Mouse (Mus musculus) layer of hippocampus, adult 2 months (tissue): Measurements from ENCODE around the gene Btbd9. TPM values are rescaled to one million over a fixed set of nuclear protein-coding genes. Genes with fewer than 3 reads are reported as not detected.

Experiments used
- DNase-seq, 2 experiments: peaks; one replicate each; pipeline ENCODE4 v3.0.0; 2022; ENCODE audit warnings: low spot score in 2 of 2
- H3K27ac ChIP-seq: fragments of 200-600 bp; 2 replicates; pipeline ENCODE4 v1.8.1; 2022
- H3K4me3 ChIP-seq: fragments of 200-600 bp; 2 replicates; pipeline ENCODE4 v1.8.1; 2022; ENCODE audit warnings: mild to moderate bottlenecking
- CTCF ChIP-seq: fragments of 200-600 bp; conservative IDR thresholded peaks from 2 replicates; pipeline ENCODE4 v1.8.1; 2022; ENCODE audit warnings: antibody characterized with exemption, mild to moderate bottlenecking, moderate library complexity
- total RNA-seq, 2 experiments: library from RNA; stranded (reverse); gene quantifications; 2 replicates each; pipeline ENCODE4 v1.2.3; 2021

Gene Btbd9
- total RNA-seq, 2 experiments from 2014 or later, result 168 to 187 TPM

DNA sequence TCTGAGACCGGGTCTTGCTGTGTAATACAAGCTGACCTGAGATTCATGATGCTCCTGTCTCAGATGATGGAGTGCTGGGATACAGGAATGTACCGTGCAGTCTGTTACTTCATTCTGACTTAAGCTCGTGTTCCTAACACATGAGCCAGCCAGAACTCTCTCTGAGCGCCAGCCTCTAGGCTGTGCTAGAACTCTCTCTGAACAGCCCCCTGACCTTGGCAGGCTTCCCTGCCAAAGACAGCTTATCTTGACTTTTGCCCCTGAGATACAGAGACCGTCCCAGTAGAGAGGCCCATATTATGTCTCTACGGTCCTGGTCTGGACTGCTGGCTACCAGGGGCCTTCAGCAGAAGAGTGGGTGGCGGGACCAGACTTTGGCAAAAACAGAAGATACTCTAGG is 332.7 kb downstream of the Btbd9 start:
- no peak for DNase-seq
- peak overlapping the region; percentile 11; the same call in 1 of the 2 replicates for H3K27ac ChIP-seq
- TF ChIP-seq CTCF, result no peak
- H3K4me3 ChIP-seq, result no peak overlapping the region

DNA sequence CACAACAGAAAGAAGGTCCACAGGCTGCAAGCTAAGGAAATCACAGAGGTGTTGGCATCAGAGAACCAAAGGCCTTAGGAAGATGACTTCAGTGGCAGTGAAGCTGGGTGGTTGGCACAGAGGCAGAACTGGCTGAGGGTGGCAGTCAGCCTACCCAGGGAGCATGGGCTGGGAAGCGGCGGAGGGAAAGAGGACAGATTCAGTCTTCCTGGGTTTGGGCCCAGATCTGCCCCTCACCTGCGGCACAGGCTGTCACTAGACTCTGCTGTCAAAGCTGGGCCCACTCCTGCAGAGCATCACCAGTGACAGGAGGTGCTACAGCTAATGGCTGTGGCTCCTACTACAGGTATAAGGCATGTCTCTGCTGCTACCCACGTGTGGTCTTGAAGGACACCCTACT is 333.6 kb downstream of the Btbd9 start:
- TF ChIP-seq CTCF, result no peak
- DNase-seq, result no peak
- Histone ChIP-seq H3K27ac (peak overlapping the region; percentile 72; the same call in 1 of the 2 replicates), H3K4me3 (no peak overlapping the region)

DNA sequence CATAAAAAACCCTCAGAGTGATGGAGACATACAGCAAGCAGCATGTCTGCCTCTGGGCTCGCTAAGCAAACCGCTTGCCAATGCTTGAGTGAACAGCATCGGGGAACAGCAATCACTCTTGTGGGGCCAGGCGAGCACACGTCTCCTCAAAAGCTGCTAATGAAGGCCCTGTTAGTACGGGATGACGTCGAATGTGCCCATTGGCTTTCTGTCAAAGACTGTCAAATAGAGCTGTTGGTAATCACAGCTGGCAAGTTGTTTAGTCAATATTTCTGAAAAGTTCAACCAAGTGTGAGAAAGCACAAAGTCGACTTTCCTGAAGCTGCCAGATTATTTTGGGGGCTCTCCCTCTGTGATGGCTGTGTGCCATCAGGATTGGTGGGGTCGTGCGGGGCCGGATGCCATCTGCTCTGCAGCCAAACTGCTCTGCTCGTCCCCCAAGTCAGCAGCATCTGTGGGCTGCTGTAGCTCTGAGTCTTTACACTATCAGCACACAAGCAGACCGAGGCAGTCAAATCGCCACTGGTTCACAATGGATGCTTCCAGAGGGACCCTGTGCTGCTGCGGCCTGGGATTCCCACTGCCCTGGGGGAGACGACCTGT is 334.5 kb downstream of the Btbd9 start:
- TF ChIP-seq CTCF, result no peak
- no peak for DNase-seq
- H3K27ac ChIP-seq, result peak overlapping the region; percentile 72; the same call in 1 of the 2 replicates
- H3K4me3 ChIP-seq, result no peak overlapping the region

GRCm38 (mm10) chr17:30241061-30241460 is 335.2 kb downstream of the Btbd9 start:
- Histone ChIP-seq H3K27ac (peak overlapping the region; percentile 72), H3K4me3 (no peak overlapping the region)
- DNase-seq, result no peak
- TF ChIP-seq CTCF, result no peak

GRCm38 (mm10) chr17:30240659-30241058 is 335.6 kb downstream of the Btbd9 start:
- no peak for TF ChIP-seq CTCF
- Histone ChIP-seq H3K4me3 (no peak overlapping the region), H3K27ac (peak overlapping the region; percentile 72)
- no peak for DNase-seq

- peak overlapping the region; percentile 72 for H3K27ac ChIP-seq
- TF ChIP-seq CTCF, result no peak
- no peak overlapping the region for H3K4me3 ChIP-seq
- no peak for DNase-seq
These were observed 336.8 kb downstream of the Btbd9 start for GRCm38 (mm10) chr17:30239458-30239857.

GRCm38 (mm10) chr17:30237600-30237999 is 338.7 kb downstream of the Btbd9 start:
- no peak for DNase-seq
- TF ChIP-seq CTCF, result no peak
- Histone ChIP-seq H3K27ac (peak overlapping the region; percentile 8; the same call in 1 of the 2 replicates), H3K4me3 (no peak overlapping the region)

DNA sequence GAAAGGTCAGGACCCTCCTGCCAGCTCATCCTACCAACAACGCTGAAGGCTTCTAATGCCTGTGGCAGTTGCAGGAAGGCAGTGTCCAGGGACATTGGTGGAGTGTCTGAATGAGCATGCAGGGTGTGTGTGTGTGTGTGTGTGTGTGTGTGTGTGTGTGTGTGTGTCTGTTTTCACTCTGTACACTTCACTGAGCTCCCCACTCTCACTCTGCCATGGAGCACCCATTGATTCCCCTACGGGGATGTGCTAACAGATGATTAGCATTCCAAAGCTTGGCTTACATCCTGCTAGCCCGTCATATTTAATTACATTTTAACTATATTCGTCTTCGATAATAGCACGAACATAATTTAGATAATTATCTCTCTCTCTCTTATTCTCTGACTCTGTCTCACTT is 339.7 kb downstream of the Btbd9 start:
- DNase-seq, result no peak

GRCm38 (mm10) chr17:30235380-30235779 is 340.9 kb downstream of the Btbd9 start:
- Histone ChIP-seq H3K4me3 (no peak overlapping the region), H3K27ac (no peak overlapping the region)
- no peak for TF ChIP-seq CTCF
- no peak for DNase-seq

More for the DNA sequence above, 339.7 kb downstream of the Btbd9 start:
- no peak for TF ChIP-seq CTCF
- Histone ChIP-seq H3K27ac (peak overlapping the region; percentile 8; the same call in 1 of the 2 replicates), H3K4me3 (no peak overlapping the region)

DNA sequence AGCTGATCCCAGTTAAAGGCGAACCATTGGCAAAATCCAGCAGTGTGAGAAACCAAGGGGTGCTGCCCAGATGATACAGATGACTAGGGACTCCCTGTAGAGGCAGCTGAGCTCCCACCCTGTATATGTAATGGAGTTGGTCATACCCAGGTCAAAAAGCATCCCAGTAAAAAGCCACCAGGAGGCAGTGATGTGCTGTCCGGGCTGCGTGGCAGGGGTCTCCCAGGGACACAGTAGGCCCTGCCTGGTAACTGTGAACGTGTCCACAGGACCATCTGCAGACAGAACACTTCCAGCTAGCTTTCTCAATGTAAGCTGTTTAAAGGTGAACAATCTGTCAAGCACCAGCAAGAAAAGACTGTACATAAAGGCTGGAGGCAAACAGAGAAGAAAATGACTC is 343.6 kb downstream of the Btbd9 start:
- TF ChIP-seq CTCF, result peak; percentile 55
- Histone ChIP-seq H3K27ac (peak overlapping the region; percentile 54; the same call in 1 of the 2 replicates), H3K4me3 (no peak overlapping the region)
- no peak for DNase-seq

GRCm38 (mm10) chr17:30231483-30231882 is 344.8 kb downstream of the Btbd9 start:
- Histone ChIP-seq H3K4me3 (no peak overlapping the region), H3K27ac (no peak overlapping the region)
- no peak for DNase-seq
- TF ChIP-seq CTCF, result no peak

DNA sequence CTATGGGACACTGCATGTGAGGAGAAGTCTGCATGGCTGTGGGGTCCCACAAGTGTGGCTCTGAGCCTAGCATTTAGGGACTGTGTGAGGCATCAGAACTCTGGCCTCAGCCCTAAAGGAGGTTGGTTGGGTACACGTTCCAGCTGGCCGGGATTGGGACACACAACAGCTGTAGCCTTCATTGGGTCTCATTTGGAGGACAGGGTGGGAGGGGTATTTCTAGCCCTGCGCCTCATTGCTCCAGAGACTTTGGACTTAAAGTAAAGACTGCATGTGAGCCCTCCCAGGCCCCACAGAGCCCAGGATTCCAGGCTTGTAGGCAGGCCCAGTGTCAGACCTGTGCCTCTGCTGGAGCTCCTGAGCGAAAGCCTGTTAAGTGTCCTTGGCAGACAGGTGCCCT is 345.9 kb downstream of the Btbd9 start:
- no peak overlapping the region for H3K4me3 ChIP-seq
- TF ChIP-seq CTCF, result no peak
- DNase-seq, result no peak
- H3K27ac ChIP-seq, result no peak overlapping the region

- peak overlapping the region; percentile 71 for H3K27ac ChIP-seq
- no peak for TF ChIP-seq CTCF
- DNase-seq, result no peak
- no peak overlapping the region for H3K4me3 ChIP-seq
These were observed 347.7 kb downstream of the Btbd9 start for GRCm38 (mm10) chr17:30228439-30229215.
